Mouse (Mus musculus): ENCODE results near the gene Kank1.

The Kank1 gene

GRCm38 (mm10) chr19:25253198-25253597 lies 16.4 kb downstream of the Kank1 start:
- DNase-seq (ENCODE audit: low spot score) = no peak

- no peak for DNase-seq (ENCODE audit: low spot score)
Observed at GRCm38 (mm10) chr19:25253628-25254027, 16.9 kb downstream of the Kank1 start.

- no peak for DNase-seq (ENCODE audit: low spot score)
Observed at GRCm38 (mm10) chr19:25258321-25258720, 21.5 kb downstream of the Kank1 start.

DNA sequence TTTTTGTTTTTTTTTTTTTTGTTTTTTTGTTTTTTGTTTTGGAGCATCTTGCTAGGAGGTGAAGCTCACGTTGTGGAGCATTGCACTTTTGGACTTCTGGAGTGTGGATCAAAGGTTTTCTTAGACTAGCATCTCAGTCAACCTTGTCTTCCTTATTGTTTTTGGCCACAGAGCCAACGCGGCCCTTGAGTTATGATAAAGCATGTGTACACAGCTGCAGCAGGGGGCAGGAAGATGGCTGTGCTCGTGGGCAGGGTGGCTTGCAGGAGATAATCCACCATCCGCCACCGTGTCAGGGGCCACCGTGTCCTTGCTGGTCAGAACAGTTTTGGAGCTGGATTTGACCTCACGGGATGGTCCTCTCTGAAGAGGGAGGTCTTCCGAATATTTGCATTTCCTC lies 29.4 kb downstream of the Kank1 start:
- no peak for DNase-seq (ENCODE audit: low spot score)

DNA sequence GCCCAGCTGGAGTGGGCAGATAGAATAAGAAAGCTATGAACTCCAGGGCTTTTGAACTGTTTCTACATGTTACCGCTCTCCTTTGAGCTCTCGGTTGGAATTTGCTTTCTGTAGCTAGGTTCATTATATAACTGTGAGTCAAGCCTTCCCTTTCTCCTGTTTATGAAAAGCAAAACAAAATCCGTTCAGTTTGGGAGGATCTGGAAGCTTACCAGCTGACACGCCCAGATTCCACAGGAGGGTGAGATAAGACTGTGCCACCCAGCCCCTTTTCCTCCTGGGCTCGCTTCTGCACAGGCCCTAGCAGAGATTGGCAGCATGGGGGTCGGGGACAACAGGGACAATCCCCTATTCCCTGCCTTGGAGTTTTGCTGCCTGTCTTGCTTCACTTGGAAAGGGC lies 30.5 kb downstream of the Kank1 start:
- DNase-seq (ENCODE audit: low spot score) = peak; percentile 52

GRCm38 (mm10) chr19:25268532-25268931 lies 31.8 kb downstream of the Kank1 start:
- DNase-seq (ENCODE audit: low spot score) = peak; percentile 51

GRCm38 (mm10) chr19:25271591-25271990 lies 34.8 kb downstream of the Kank1 start:
- DNase-seq (ENCODE audit: low spot score) = no peak

GRCm38 (mm10) chr19:25273179-25273578 lies 36.4 kb downstream of the Kank1 start:
- DNase-seq (ENCODE audit: low spot score) = no peak

DNA sequence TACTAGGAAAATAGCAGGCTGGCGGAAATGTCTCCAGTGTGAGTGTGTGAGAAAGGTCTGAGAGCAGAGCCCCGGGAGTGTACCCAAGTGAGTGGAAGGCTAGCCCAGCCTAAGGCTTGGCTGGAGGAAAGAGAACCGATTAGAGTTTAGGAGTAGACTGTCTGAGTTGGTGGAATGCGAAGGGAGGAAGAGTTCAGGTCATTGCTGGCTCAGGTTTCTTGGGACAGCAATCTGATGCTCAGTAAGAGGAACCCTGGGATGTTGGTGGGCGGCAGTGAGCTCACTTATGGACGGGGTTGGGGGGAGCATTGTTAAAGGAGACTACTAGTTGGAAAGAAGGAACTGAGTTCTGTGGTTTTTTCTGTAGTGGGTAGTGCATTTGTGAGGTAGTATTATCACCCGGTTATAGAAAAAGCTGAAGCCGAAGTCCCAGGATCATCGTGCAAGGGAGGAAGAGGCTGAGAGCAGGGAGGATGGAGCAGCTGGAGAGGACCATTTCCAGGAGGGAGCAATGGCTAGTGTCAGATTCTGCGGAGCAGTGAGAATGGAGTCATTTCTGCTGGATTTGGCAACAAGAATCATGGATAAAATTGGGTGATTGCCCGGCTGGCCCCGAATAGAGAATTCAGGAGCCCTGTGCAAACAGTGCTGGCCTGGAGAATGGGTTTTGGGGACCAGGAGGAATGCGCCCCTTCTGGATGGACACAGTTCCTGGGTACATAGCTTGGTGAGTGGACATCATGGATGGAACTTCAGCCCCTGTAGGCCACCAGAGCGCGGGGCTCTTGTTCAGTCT lies 40.0 kb downstream of the Kank1 start:
- DNase-seq (ENCODE audit: low spot score) = no peak

DNA sequence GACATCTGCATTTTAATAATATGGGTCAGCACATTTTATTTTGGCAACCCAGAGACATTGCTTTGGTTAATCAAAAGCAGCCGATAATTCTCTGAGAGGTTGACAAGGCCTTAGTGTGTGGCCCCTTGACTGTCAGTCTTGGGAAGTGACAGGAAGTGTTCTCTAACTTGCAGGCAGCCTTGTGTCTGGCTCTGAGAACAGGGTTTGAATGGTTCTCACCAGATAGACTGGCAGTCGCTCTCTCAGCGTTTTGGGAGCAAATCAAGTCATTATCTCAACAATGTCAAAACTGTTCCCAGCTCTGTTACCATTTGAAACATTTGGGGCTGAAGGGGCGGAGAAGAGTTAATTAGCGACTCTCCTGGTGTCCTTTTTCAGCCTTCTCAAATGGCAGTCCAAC lies 41.0 kb downstream of the Kank1 start:
- DNase-seq (ENCODE audit: low spot score) = no peak

DNA sequence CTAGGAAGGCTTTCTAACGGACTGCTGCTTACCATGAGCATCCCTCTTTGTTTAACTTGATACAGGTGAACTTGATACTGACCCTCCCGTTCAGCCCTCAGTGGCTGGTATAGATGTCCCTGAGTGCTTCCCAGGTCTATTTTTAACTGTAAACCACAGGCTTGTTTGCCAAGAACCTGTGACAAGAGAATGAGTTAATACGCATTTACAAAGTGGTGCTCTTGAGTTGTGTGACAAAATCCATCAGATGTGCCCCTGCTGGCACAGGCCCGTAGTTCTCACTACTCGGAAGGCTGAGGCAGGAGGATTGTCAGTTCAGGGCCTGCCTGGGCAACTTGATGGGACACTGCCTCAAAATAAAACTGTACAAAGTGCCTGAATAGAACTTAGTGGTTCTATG lies 42.8 kb downstream of the Kank1 start:
- no peak for DNase-seq (ENCODE audit: low spot score)

DNA sequence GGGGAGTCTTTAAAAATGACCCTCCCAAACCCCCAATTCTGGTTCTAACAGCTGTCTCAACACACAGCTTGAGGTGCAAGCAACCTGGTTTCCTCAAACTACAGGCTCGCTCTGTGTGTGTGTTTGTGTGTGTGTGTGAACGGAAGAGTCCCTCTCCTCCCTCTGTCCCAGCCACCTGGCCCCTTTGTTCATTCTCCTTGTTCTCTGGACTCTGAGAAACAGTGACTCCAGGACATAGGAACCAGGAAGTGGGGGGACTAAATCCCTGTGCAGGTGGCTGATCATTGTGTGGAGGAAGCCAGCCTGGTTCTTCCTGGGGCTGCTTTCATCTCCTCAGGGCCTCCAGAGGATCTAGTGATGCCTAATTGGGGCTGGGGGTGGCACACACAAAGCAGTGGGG lies 46.9 kb downstream of the Kank1 start:
- no peak for DNase-seq (ENCODE audit: low spot score)

- no peak for DNase-seq (ENCODE audit: low spot score)
Observed at GRCm38 (mm10) chr19:25285756-25286538, 49.2 kb downstream of the Kank1 start.

- DNase-seq (ENCODE audit: low spot score) = no peak
Observed at GRCm38 (mm10) chr19:25290991-25291520, 54.3 kb downstream of the Kank1 start.

DNA sequence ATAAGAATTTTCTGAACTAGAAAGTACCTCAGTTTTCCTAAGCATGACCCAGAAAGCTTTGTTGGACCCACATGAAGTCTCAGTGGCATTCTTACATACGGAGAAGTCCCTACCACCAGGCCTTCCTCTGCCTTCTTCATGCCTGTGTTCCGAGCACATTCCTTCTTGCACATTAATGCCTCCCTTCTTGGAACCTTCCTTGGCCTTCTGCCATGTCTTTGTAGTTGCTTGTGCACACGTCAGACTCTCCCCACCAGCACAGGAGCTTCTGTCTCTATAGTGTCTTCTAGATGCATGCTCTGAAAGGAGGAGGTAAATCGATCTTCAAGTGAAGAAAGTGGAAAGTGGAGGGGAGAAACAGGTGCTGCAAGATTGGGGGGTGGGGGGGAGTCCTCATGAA lies 58.4 kb downstream of the Kank1 start:
- DNase-seq (ENCODE audit: low spot score) = no peak

DNA sequence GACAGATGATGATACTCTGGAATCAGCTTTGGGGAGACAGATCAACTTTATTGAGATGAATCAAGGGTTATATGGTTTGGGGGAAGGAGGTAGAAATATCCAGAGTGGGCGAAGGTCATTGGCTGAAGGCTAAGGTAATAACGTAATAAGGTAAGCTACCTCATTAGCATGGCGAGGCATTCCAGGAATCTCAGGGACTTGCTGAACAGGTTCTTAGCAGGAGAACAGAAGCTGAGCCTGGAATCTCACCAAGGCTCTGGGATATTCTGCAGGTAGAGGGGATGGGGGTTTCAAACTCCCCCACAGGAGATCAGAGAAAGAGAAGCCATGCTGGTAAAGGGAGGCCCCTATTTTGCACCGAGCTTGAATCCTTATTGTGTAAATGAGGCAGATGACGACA lies 60.5 kb downstream of the Kank1 start:
- DNase-seq (ENCODE audit: low spot score) = no peak

GRCm38 (mm10) chr19:25299852-25300670 lies 63.3 kb downstream of the Kank1 start:
- no peak for DNase-seq (ENCODE audit: low spot score)

- no peak for DNase-seq (ENCODE audit: low spot score)
Observed at GRCm38 (mm10) chr19:25301189-25301588, 64.4 kb downstream of the Kank1 start.

- no peak for DNase-seq (ENCODE audit: low spot score)
Observed at GRCm38 (mm10) chr19:25306277-25306676, 69.5 kb downstream of the Kank1 start.

- no peak for DNase-seq (ENCODE audit: low spot score)
Observed at GRCm38 (mm10) chr19:25308156-25308555, 71.4 kb downstream of the Kank1 start.

- no peak for DNase-seq (ENCODE audit: low spot score)
Observed at GRCm38 (mm10) chr19:25308763-25309162, 72.0 kb downstream of the Kank1 start.

DNA sequence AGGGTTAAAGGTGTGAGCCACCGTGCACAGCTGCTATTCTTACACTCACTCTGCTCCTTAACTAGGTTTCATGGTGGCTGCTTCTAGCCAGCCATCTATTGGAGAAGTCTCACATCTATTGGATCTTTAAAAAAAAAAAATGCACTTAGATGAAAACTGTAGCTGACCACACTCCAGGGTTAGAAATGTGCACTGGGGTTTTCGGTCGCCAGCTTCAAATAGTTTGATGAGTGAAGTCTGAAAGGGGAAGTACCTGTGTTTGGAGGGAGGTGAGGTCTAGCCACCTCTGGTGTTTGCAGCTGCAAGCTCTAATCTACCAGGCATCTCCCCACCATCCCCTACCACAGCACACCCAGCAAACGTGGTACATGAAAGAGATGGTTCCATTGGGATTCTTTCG lies 74.2 kb downstream of the Kank1 start:
- DNase-seq (ENCODE audit: low spot score) = no peak

Data from lung, postnatal 25 days (tissue).